Mouse (Mus musculus): ENCODE data around the gene Sgk1. TPM values are rescaled to one million over a fixed set of nuclear protein-coding genes. Genes with fewer than 3 reads are reported as not detected.
"Not testable (repeated sequence)": the region's sequence is repeated elsewhere in the genome, so short reads cannot be mapped to it uniquely, and the experiment has no call there.

The Sgk1 gene
- total RNA-seq, 2 experiments from 2014 or later = 97.7 to 103 TPM

- no peak for DNase-seq (ENCODE audit: low spot score in 2 of 2)
- H3K4me3 ChIP-seq = no peak overlapping the region
- no peak overlapping the region for H3K27ac ChIP-seq
- TF ChIP-seq CTCF (conservative IDR thresholded peaks at IDR 0.05) = no peak
These were observed 7.3 kb downstream of the Sgk1 start for GRCm38 (mm10) chr10:21889141-21889765.

GRCm38 (mm10) chr10:21890293-21890692 is 8.3 kb downstream of the Sgk1 start:
- Histone ChIP-seq H3K27ac (no peak overlapping the region), H3K4me3 (no peak overlapping the region)
- no peak for TF ChIP-seq CTCF (conservative IDR thresholded peaks at IDR 0.05)
- DNase-seq (ENCODE audit: low spot score in 2 of 2) = no peak

GRCm38 (mm10) chr10:21891442-21891841 is 9.5 kb downstream of the Sgk1 start:
- TF ChIP-seq CTCF (conservative IDR thresholded peaks at IDR 0.05) = no peak

GRCm38 (mm10) chr10:21892104-21892503 is 10.1 kb downstream of the Sgk1 start:
- H3K4me3 ChIP-seq = no peak overlapping the region
- DNase-seq (ENCODE audit: low spot score in 2 of 2) = no peak
- TF ChIP-seq CTCF (conservative IDR thresholded peaks at IDR 0.05) = no peak
- H3K27ac ChIP-seq = no peak overlapping the region

More at GRCm38 (mm10) chr10:21891442-21891841, 9.5 kb downstream of the Sgk1 start:
- DNase-seq (ENCODE audit: low spot score in 2 of 2) = no peak
- Histone ChIP-seq H3K4me3 (no peak overlapping the region), H3K27ac (no peak overlapping the region)

GRCm38 (mm10) chr10:21898417-21898816 is 16.4 kb downstream of the Sgk1 start:
- no peak for DNase-seq (ENCODE audit: low spot score in 2 of 2)
- Histone ChIP-seq H3K4me3 (no peak overlapping the region), H3K27ac (no peak overlapping the region)
- TF ChIP-seq CTCF (conservative IDR thresholded peaks at IDR 0.05) = no peak

- DNase-seq (ENCODE audit: low spot score in 2 of 2); H3K27ac ChIP-seq: not testable (repeated sequence)
These were observed 16.9 kb downstream of the Sgk1 start for GRCm38 (mm10) chr10:21898851-21899250.

GRCm38 (mm10) chr10:21899397-21899796 is 17.4 kb downstream of the Sgk1 start:
- Histone ChIP-seq H3K27ac (no peak overlapping the region), H3K4me3 (no peak overlapping the region)
- no peak for DNase-seq (ENCODE audit: low spot score in 2 of 2)
- TF ChIP-seq CTCF (conservative IDR thresholded peaks at IDR 0.05) = no peak

More at GRCm38 (mm10) chr10:21898851-21899250, 16.9 kb downstream of the Sgk1 start:
- not testable (repeated sequence) for H3K4me3 ChIP-seq

GRCm38 (mm10) chr10:21902152-21903140 is 20.5 kb downstream of the Sgk1 start:
- Histone ChIP-seq H3K27ac (no peak overlapping the region), H3K4me3 (no peak overlapping the region)
- no peak for DNase-seq (ENCODE audit: low spot score in 2 of 2)
- no peak for TF ChIP-seq CTCF (conservative IDR thresholded peaks at IDR 0.05)

- H3K4me3 ChIP-seq = no peak overlapping the region
- TF ChIP-seq CTCF (conservative IDR thresholded peaks at IDR 0.05) = no peak
- DNase-seq (ENCODE audit: low spot score in 2 of 2) = no peak
- H3K27ac ChIP-seq = no peak overlapping the region
These were observed 22.2 kb downstream of the Sgk1 start for GRCm38 (mm10) chr10:21904151-21904550.

- no peak for TF ChIP-seq CTCF (conservative IDR thresholded peaks at IDR 0.05)
- Histone ChIP-seq H3K27ac (no peak overlapping the region), H3K4me3 (no peak overlapping the region)
- DNase-seq (ENCODE audit: low spot score in 2 of 2) = no peak
These were observed 23.6 kb downstream of the Sgk1 start for GRCm38 (mm10) chr10:21905616-21906015.

GRCm38 (mm10) chr10:21906894-21907446 is 25.0 kb downstream of the Sgk1 start:
- H3K4me3 ChIP-seq = no peak overlapping the region
- H3K27ac ChIP-seq = no peak overlapping the region
- no peak for TF ChIP-seq CTCF (conservative IDR thresholded peaks at IDR 0.05)
- DNase-seq (ENCODE audit: low spot score in 2 of 2) = no peak

GRCm38 (mm10) chr10:21907784-21908183 is 25.8 kb downstream of the Sgk1 start:
- H3K27ac ChIP-seq = no peak overlapping the region
- no peak for DNase-seq (ENCODE audit: low spot score in 2 of 2)
- no peak for TF ChIP-seq CTCF (conservative IDR thresholded peaks at IDR 0.05)

GRCm38 (mm10) chr10:21908686-21909085 is 26.7 kb downstream of the Sgk1 start:
- Histone ChIP-seq H3K4me3 (no peak overlapping the region), H3K27ac (no peak overlapping the region)
- TF ChIP-seq CTCF (conservative IDR thresholded peaks at IDR 0.05) = no peak
- no peak for DNase-seq (ENCODE audit: low spot score in 2 of 2)

More at GRCm38 (mm10) chr10:21907784-21908183, 25.8 kb downstream of the Sgk1 start:
- no peak overlapping the region for H3K4me3 ChIP-seq

Data from layer of hippocampus, adult 2 months (tissue).